Mouse (Mus musculus) liver, adult (tissue): ENCODE results near the gene Vmn1r8.
"Not testable (repeated sequence)": the region's sequence is repeated elsewhere in the genome, so short reads cannot be mapped to it uniquely, and the experiment has no call there.

Experiments
- GATA4 ChIP-seq: IDR thresholded peaks from 2 replicates; pipeline ENCODE4 v1.6.1; 2014; ENCODE audit warnings: mild to moderate bottlenecking, low read length; ENCODE audit not compliant: insufficient replicate concordance

The Vmn1r8 gene

GRCm38 (mm10) chr6:57031984-57032383, at the start of gene Vmn1r8:
Vmn1r8 (plus strand) TSS chr6:57032284.
- TF ChIP-seq GATA4: no peak

GRCm38 (mm10) chr6:56996943-56997342, 35.1 kb upstream of the Vmn1r8 start, which contains the start of gene Vmn1r6:
Vmn1r6 (plus strand) TSS chr6:56997243.
- no peak for TF ChIP-seq GATA4

GRCm38 (mm10) chr6:57025224-57025623, 6.9 kb upstream of the Vmn1r8 start, which contains the start of gene Vmn1r7:
Vmn1r7 (minus strand) TSS chr6:57025324.
- TF ChIP-seq GATA4: not testable (repeated sequence)

GRCm38 (mm10) chr6:57034674-57035073, 2.6 kb downstream of the Vmn1r8 start:
- no peak for TF ChIP-seq GATA4

GRCm38 (mm10) chr6:57063730-57064129, 31.6 kb downstream of the Vmn1r8 start:
- TF ChIP-seq GATA4: no peak

GRCm38 (mm10) chr6:57066487-57066886, 34.4 kb downstream of the Vmn1r8 start, which contains the start of gene Vmn1r9:
Vmn1r9 (plus strand) TSS chr6:57066787.
- no peak for TF ChIP-seq GATA4
